Mouse (Mus musculus): Measurements from ENCODE around the gene Mreg. TPM values are rescaled to one million over a fixed set of nuclear protein-coding genes. Genes with fewer than 3 reads are reported as not detected.

Mreg gene
- polyA plus RNA-seq, 1 experiment from 2014 or later: 1.4 TPM

DNA sequence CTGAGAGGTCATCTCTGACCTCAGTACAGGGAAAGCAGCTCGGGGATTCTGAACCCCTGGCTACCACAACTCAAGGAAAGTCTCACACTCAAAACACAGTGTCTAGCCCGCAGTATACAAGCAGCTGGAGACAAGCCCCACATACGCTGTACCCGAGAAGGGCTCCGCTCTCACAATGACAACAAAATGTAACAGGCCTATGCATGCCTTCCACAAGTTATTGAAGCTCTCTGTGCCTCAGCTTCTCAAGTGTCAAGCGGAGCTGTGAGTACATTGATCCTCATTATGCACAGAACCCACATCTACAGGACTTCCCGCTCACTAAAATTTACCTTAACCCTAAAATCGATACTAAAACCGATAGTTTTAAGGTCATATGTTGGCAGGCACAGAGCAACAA is 8.9 kb downstream of the Mreg start:
- Histone ChIP-seq H3K9me3 (no peaks in the 10 kb centered on the region), H3K36me3 (no peaks in the 10 kb centered on the region), H3K4me2 (replicated peaks) (no peak overlapping the region), H3K27ac (no peak overlapping the region), H3K27me3 (no peaks in the 10 kb centered on the region), H3K4me1 (replicated peaks) (peaks cover 7% of the 10 kb centered on the region), H3K4me3 (replicated peaks) (no peak overlapping the region), H3K9ac (replicated peaks) (no peak overlapping the region)
- 86% methylated on average over 9 of the region's 9 CpGs for WGBS
- ATAC-seq: no peak

DNA sequence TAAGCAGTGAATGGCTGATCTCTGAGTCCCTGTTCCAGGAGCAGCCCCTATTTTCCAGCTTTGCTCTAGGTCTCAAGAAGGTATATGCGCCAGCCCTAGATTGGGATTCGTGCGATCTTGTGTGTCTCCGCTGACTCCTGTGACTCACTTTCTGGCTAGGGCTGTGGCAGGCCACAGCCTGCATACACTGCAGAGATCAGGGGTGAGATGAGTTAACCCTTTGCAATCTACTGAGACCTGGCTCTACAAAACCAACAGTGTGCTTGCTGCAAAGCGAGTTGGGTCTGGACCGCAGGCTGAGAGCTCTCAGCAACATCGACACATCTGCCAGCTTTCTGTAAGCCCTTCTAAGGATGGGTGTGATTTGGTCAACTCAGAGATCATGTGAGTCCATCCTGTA is 9.4 kb downstream of the Mreg start:
- no peak overlapping the region for H3K27ac ChIP-seq
- no peaks in the 10 kb centered on the region for H3K9me3 ChIP-seq
- no peaks in the 10 kb centered on the region for H3K27me3 ChIP-seq
- no peak for ATAC-seq
- H3K4me1 ChIP-seq (replicated peaks): peaks cover 12% of the 10 kb centered on the region
- WGBS: 98% methylated on average over 7 of the region's 7 CpGs
- no peak overlapping the region for H3K4me2 ChIP-seq (replicated peaks)
- no peak overlapping the region for H3K4me3 ChIP-seq (replicated peaks)
- no peak overlapping the region for H3K9ac ChIP-seq (replicated peaks)
- no peaks in the 10 kb centered on the region for H3K36me3 ChIP-seq

DNA sequence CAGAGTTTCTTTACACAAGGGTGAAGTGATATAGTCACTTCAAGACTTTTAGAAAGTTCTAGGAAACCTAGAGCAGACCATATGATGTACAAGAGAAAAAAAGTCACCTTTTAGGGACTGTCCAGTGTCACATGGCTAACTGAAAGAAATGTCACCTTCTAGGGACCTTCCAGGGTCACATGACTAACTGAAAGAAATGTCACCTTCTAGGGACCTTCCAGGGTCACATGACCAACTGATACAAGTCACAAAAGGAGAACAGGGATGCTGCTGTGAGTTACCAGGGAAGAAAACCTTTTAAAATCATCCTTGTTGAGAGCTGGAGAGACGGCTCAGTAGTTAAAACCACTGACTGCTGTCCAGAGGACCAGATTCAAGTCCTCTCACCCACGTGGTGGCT is 10.0 kb downstream of the Mreg start:
- no peak for ATAC-seq
- peaks cover 12% of the 10 kb centered on the region for H3K4me1 ChIP-seq (replicated peaks)
- H3K9ac ChIP-seq (replicated peaks): no peak overlapping the region
- H3K36me3 ChIP-seq: no peaks in the 10 kb centered on the region
- no peak overlapping the region for H3K4me2 ChIP-seq (replicated peaks)
- H3K9me3 ChIP-seq: no peaks in the 10 kb centered on the region
- no peaks in the 10 kb centered on the region for H3K27me3 ChIP-seq
- H3K27ac ChIP-seq: no peak overlapping the region
- WGBS: 74% methylated on average over 2 of the region's 2 CpGs
- no peak overlapping the region for H3K4me3 ChIP-seq (replicated peaks)

DNA sequence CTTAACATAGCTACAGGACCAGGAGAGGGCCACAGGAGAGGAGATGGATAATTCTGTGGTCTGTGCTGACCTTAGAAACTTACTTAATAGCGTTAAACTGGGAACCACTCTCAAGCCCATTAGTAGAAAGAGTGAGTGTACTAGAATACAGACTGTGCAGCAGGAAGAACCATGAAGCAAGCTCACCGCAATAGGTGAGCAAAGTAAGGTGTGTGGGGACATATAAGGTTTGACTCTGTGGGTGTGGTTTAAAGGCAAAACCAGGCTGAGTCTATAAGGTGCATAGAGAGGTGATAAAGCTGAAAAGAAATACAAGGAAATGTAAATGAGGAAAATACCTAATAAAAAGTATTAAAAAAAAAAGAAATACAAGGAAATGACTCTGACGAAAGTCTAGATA is 11.0 kb downstream of the Mreg start:
- Histone ChIP-seq H3K9me3 (no peaks in the 10 kb centered on the region), H3K4me3 (replicated peaks) (no peak overlapping the region), H3K4me1 (replicated peaks) (peaks cover 12% of the 10 kb centered on the region), H3K9ac (replicated peaks) (no peak overlapping the region), H3K27ac (no peak overlapping the region), H3K36me3 (no peaks in the 10 kb centered on the region), H3K4me2 (replicated peaks) (no peak overlapping the region), H3K27me3 (no peaks in the 10 kb centered on the region)
- WGBS: 93% methylated on average over 3 of the region's 3 CpGs
- ATAC-seq: no peak

DNA sequence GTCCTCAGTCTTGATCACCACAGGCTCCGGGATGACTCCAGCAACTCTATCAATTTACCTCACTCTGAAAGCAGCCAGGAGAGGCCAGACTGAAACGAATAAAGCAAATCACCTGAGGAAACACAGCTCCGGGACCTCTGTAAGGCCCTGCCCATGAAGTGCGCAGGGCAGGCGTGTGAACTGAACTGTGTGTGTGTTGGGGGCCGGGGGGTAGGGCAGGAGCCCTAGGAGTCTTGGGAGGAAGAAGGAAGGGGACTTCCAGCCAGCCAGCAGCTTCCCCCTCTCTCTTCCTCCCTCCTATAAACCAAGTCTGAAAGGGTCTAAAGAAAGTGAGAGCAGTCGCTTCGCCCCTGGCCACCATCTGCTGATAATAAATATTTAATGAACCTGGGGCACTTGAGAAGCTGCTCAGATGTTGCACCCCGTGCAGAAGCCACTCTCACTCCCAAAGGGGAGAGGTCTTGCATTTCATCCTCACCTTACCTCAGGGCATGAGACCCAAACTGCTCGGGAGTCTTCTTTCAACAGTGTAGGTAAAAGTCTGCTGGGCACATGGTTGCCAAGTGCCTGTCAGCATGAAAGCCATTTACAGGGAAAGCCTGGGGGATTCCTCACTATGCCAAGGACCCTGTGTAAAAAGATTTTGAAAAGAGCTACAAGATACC is 13.8 kb downstream of the Mreg start:
- H3K27me3 ChIP-seq: no peaks in the 10 kb centered on the region
- peaks cover 12% of the 10 kb centered on the region for H3K4me1 ChIP-seq (replicated peaks)
- no peak overlapping the region for H3K4me3 ChIP-seq (replicated peaks)
- H3K27ac ChIP-seq: peak overlapping the region; percentile 15; the same call in 1 of the 2 replicates
- ATAC-seq: peak; percentile 62
- no peaks in the 10 kb centered on the region for H3K9me3 ChIP-seq
- no peaks in the 10 kb centered on the region for H3K36me3 ChIP-seq
- H3K9ac ChIP-seq (replicated peaks): 0 out of 2 replicates have a peak overlapping the region, but pooled peaks have one; percentile 15
- H3K4me2 ChIP-seq (replicated peaks): no peak overlapping the region
- 62% methylated on average over 10 of the region's 10 CpGs for WGBS

DNA sequence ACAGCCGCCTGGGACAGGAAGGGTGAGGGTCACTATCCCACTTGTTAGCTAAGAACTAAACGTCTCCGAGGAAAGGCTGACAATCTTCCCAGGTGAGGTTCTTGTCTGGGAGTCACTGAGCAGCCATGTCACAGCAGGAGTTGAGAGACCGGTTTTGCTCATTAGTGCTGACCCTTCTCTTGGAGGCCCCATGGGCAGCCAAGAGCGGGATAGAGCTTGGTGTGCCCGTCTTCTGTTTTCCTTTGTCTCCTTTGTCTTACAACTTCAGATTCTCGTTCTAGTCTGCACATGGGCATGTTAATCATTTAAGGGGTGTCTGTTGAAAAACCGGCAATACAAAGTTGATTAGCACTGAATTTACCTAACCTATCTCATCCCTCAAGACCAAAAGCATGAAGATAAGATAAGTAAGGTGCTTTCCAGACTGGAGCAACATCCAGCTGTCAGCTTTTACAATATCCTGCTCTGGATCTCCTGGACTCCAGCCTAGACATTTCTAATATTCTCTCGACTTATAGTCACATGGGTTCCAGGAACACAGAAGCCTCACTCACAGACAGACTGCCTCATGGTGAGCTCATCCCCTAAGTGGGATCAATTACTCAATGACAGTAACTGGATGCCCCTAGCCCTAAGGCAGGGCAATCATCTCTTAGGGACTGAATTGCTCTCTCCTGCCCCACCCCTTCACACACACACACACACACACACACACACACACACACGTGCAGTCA is 15.3 kb downstream of the Mreg start:
- Histone ChIP-seq H3K4me1 (replicated peaks) (peaks cover 12% of the 10 kb centered on the region), H3K4me3 (replicated peaks) (no peak overlapping the region), H3K27me3 (no peaks in the 10 kb centered on the region), H3K36me3 (no peaks in the 10 kb centered on the region), H3K4me2 (replicated peaks) (no peak overlapping the region), H3K27ac (no peak overlapping the region), H3K9ac (replicated peaks) (no peak overlapping the region), H3K9me3 (no peaks in the 10 kb centered on the region)
- 85% methylated on average over 10 of the region's 10 CpGs for WGBS
- ATAC-seq: no peak

DNA sequence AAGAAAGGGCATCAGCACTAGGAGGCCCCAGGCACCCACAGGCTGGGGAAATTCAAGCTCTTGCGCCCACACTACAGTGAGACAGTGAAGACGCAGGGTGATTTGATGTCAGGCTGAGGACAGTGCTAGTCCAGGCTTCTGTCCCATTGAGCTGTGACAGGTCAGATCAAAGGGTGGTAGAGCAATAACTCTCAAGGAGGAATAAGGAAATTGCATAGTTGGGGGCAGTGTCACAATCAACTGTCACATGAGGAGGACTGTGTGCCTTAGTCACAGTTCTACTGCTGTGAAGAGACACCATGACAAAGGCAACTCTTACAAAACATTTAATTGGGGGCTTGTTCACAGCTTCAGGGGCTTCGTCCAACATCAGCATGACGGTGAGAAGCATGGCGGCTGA is 16.0 kb downstream of the Mreg start:
- Histone ChIP-seq H3K27me3 (no peaks in the 10 kb centered on the region), H3K4me2 (replicated peaks) (no peak overlapping the region), H3K36me3 (no peaks in the 10 kb centered on the region), H3K9me3 (no peaks in the 10 kb centered on the region), H3K27ac (no peak overlapping the region), H3K9ac (replicated peaks) (no peak overlapping the region), H3K4me3 (replicated peaks) (no peak overlapping the region), H3K4me1 (replicated peaks) (peaks cover 12% of the 10 kb centered on the region)
- 88% methylated on average over 5 of the region's 5 CpGs for WGBS
- ATAC-seq: no peak

DNA sequence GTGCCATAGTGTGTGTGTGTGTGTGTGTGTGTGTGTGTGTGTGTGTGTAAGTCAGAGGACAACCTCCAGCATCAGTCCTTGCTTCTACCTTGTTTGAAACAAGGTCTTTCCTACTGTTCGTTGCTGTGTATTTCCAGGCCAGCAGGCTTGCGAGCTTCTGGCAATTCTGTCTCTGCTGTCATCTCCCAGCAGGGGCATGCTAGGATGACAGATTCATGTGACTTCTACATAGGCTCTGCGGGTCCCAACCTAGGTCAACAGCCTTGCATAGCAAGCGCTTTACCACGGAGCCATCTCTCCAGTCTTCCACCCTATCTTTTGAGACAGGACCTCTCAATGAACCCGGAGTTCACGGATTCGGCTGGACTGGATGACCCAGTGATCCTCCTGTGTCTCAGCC is 20.7 kb downstream of the Mreg start:
- no peak for ATAC-seq
- Histone ChIP-seq H3K9me3 (no peaks in the 10 kb centered on the region), H3K4me1 (replicated peaks) (no peaks in the 10 kb centered on the region), H3K27me3 (no peaks in the 10 kb centered on the region), H3K4me3 (replicated peaks) (no peak overlapping the region), H3K9ac (replicated peaks) (no peak overlapping the region), H3K27ac (no peak overlapping the region), H3K36me3 (no peaks in the 10 kb centered on the region), H3K4me2 (replicated peaks) (no peak overlapping the region)
- 92% methylated on average over 8 of the region's 8 CpGs for WGBS

DNA sequence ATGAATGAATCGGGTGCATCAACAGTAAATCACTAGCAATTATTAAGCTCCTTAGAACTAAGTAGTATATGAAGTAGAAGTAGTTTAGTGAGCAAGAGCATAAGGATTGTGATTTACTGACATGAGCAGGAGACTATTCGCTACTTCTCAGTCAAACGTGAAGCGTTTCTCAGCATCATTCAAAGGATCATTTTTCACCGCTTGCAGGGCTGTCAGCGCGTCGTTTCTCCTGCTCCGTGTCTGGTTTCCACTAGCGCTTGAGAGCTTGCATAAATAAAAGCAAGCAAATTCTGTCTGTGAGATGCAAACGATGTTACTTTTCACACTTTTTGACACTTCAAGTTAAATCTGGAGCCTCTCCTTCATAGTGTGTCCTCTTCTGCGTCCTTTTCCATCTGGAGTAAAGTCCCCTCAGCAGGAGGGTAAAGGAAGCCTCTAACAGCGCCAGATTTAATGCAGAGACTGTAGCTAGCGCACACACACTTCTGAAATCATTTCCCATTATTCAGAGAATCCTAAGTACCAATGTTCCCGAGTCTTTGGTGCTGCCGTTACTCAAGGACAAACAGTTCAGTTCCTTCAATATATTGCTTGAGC is 23.9 kb downstream of the Mreg start:
- Histone ChIP-seq H3K4me3 (replicated peaks) (no peak overlapping the region), H3K4me2 (replicated peaks) (no peak overlapping the region), H3K27ac (no peak overlapping the region), H3K9me3 (no peaks in the 10 kb centered on the region), H3K36me3 (no peaks in the 10 kb centered on the region), H3K27me3 (no peaks in the 10 kb centered on the region), H3K4me1 (replicated peaks) (peaks cover 5% of the 10 kb centered on the region), H3K9ac (replicated peaks) (no peak overlapping the region)
- no peak for ATAC-seq
- WGBS: 80% methylated on average over 16 of the region's 16 CpGs

DNA sequence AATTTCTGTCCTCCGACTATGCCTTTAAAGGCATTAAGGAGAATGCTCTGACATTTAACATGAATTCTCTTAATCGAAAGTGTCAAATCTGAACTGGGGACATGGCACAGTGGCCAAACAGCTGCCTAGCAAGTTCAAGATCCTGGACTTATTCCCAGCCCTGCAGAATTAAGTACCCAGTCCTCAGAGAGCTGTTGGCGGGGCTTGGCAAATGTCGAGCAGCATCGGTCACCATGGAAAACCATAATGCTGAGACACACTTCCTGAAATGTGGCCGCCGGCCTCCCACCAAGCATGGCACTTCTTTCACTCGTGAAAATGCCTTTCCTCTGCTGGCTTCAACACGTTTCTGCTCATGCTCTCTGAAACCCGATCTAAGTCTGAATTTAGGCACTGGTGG is 24.6 kb downstream of the Mreg start:
- Histone ChIP-seq H3K4me1 (replicated peaks) (peaks cover 12% of the 10 kb centered on the region), H3K27ac (no peak overlapping the region), H3K9me3 (no peaks in the 10 kb centered on the region), H3K4me2 (replicated peaks) (no peak overlapping the region), H3K36me3 (no peaks in the 10 kb centered on the region), H3K27me3 (no peaks in the 10 kb centered on the region), H3K4me3 (replicated peaks) (no peak overlapping the region), H3K9ac (replicated peaks) (no peak overlapping the region)
- WGBS: 78% methylated on average over 10 of the region's 10 CpGs
- no peak for ATAC-seq

DNA sequence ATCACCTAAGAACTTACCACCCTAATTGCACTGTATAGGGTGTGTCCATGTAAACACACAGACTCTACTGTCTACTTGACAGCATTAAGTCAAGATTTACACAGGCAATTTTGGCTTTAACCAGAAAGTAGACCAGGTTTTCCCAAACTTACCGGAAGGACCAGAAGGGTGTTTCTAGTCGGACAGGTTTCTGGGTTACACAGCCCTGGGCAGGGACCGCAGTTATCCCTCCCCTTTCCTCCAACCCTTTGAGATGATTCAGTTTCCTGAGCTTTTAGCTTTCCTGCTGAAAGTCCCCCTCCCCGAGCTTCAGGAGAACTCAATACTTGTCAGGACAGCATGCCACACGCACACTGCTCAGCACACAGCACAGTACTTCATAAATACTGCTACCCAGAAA is 26.0 kb downstream of the Mreg start:
- no peaks in the 10 kb centered on the region for H3K27me3 ChIP-seq
- no peaks in the 10 kb centered on the region for H3K9me3 ChIP-seq
- peaks cover 15% of the 10 kb centered on the region for H3K4me1 ChIP-seq (replicated peaks)
- ATAC-seq: no peak
- no peak overlapping the region for H3K27ac ChIP-seq
- no peaks in the 10 kb centered on the region for H3K36me3 ChIP-seq
- H3K9ac ChIP-seq (replicated peaks): no peak overlapping the region
- no peak overlapping the region for H3K4me3 ChIP-seq (replicated peaks)
- 87% methylated on average over 5 of the region's 5 CpGs for WGBS
- H3K4me2 ChIP-seq (replicated peaks): no peak overlapping the region

DNA sequence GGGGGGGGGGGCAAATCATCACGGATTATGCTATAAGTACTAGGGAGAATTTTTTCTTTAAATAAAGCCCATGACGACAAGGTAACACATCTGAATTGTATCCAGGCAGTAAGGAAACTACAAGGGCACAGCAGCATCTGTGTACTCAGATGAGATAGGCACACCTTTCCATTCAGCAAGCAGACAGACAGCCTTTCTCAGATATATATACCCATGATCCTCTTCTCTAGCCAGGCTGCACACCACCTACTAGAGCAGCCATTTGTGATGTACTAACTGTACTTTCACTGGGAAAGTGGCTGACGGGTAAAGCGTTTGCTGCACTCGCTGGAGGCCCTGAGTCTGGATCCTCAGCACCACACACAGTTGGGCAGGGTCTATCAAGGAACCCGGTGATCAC is 28.6 kb downstream of the Mreg start:
- H3K9me3 ChIP-seq: no peaks in the 10 kb centered on the region
- H3K4me3 ChIP-seq (replicated peaks): no peak overlapping the region
- H3K4me2 ChIP-seq (replicated peaks): peak overlapping the region; percentile 50
- H3K9ac ChIP-seq (replicated peaks): no peak overlapping the region
- WGBS: 59% methylated on average over 6 of the region's 6 CpGs
- peaks cover 15% of the 10 kb centered on the region for H3K4me1 ChIP-seq (replicated peaks)
- H3K27ac ChIP-seq: no peak overlapping the region
- no peaks in the 10 kb centered on the region for H3K27me3 ChIP-seq
- ATAC-seq: peak; percentile 32
- no peaks in the 10 kb centered on the region for H3K36me3 ChIP-seq

Data from midbrain, embryonic 13.5 days (tissue).